Mouse (Mus musculus) intestine, embryonic 16.5 days (tissue): ENCODE measurements at regions not wholly inside any gene's neighbourhood (a gene's known extent, or its start where the extent isn't known, plus 50 kb on each side); places are given as distances from the start of the nearest gene placed in this dataset.

Experiments used
- ATAC-seq: fragments of 200-750 bp; cut with Nextera tagmentation; 2 replicates; pipeline ENCODE4 v1.8.0; 2017; ENCODE audit warnings: moderate TSS enrichment, moderate library complexity
- H3K27ac ChIP-seq: fragments of 300-500 bp; sonication (generic); 2 replicates; pipeline ENCODE4 v1.5.1; 2014; ENCODE audit warnings: mild to moderate bottlenecking, low read length
- H3K27me3 ChIP-seq: fragments of 300-500 bp; sonication (generic); replicated peaks from 2 replicates; pipeline ENCODE4 v1.6.1; 2014; ENCODE audit warnings: low read length, control low read depth, mixed read lengths; ENCODE audit not compliant: control insufficient read depth, insufficient read depth
- H3K36me3 ChIP-seq: fragments of 300-500 bp; sonication (generic); 2 replicates; pipeline ENCODE4 v1.6.1; 2014; ENCODE audit warnings: low read length, control low read depth; ENCODE audit not compliant: control insufficient read depth, insufficient read depth
- H3K4me1 ChIP-seq: fragments of 300-500 bp; sonication (generic); 2 replicates; pipeline ENCODE4 v1.6.1; 2014; ENCODE audit warnings: low read length, control low read depth, mixed read lengths; ENCODE audit not compliant: control insufficient read depth, insufficient read depth
- H3K4me2 ChIP-seq: fragments of 300-500 bp; sonication (generic); 2 replicates; pipeline ENCODE4 v1.6.1; 2014; ENCODE audit warnings: low read depth, low read length, control low read depth
- H3K4me3 ChIP-seq: fragments of 300-500 bp; sonication (generic); 2 replicates; pipeline ENCODE4 v1.5.1; 2014; ENCODE audit warnings: mild to moderate bottlenecking, low read length
- H3K9ac ChIP-seq: fragments of 300-500 bp; sonication (generic); 2 replicates; pipeline ENCODE4 v1.6.1; 2014; ENCODE audit warnings: low read depth, low read length
- H3K9me3 ChIP-seq: fragments of 300-500 bp; sonication (generic); 2 replicates; pipeline ENCODE4 v1.6.1; 2016; ENCODE audit warnings: low read length, control low read depth; ENCODE audit not compliant: control insufficient read depth
- WGBS: fragments of 180-500 bp; shearing (Covaris S2); extraction: QIAGEN DNeasy Blood & Tissue Kit; methylation state at CpG from one replicate; pipeline ENCODE4 v1.1.7; 2014; 5-methylcytosine and 5-hydroxymethylcytosine counted together

- Histone ChIP-seq H3K27me3 (no peaks in the 10 kb centered on the region), H3K9me3 (no peaks in the 10 kb centered on the region), H3K4me3 (no peak overlapping the region), H3K4me2 (no peak overlapping the region), H3K36me3 (no peaks in the 10 kb centered on the region), H3K27ac (no peak overlapping the region), H3K9ac (no peak overlapping the region), H3K4me1 (no peaks in the 10 kb centered on the region)
- no peak for ATAC-seq
- WGBS: 78% methylated on average over 2 of the region's 2 CpGs
Observed at GRCm38 (mm10) chr10:92578872-92579271, 143.3 kb downstream of the Nedd1 start.

GRCm38 (mm10) chr10:92570496-92570895, 151.7 kb downstream of the Nedd1 start:
- no peaks in the 10 kb centered on the region for H3K36me3 ChIP-seq
- no peaks in the 10 kb centered on the region for H3K4me1 ChIP-seq
- H3K9ac ChIP-seq: no peak overlapping the region
- no peak overlapping the region for H3K4me2 ChIP-seq
- H3K4me3 ChIP-seq: no peak overlapping the region
- no peaks in the 10 kb centered on the region for H3K9me3 ChIP-seq
- H3K27ac ChIP-seq: no peak overlapping the region
- no peaks in the 10 kb centered on the region for H3K27me3 ChIP-seq
- no peak for ATAC-seq

GRCm38 (mm10) chr10:92557463-92557862, 164.8 kb downstream of the Nedd1 start:
- Histone ChIP-seq H3K4me1 (no peaks in the 10 kb centered on the region), H3K27me3 (no peaks in the 10 kb centered on the region), H3K27ac (no peak overlapping the region), H3K9ac (no peak overlapping the region), H3K4me3 (no peak overlapping the region), H3K9me3 (no peaks in the 10 kb centered on the region), H3K4me2 (no peak overlapping the region), H3K36me3 (no peaks in the 10 kb centered on the region)
- no peak for ATAC-seq
- 68% methylated on average over 4 of the region's 4 CpGs for whole genome bisulfite sequencing

GRCm38 (mm10) chr10:92556526-92557422, 165.4 kb downstream of the Nedd1 start:
- 17% methylated on average over 8 of the region's 8 CpGs for whole genome bisulfite sequencing
- no peak for ATAC-seq

GRCm38 (mm10) chr10:92555727-92556525, 166.3 kb downstream of the Nedd1 start:
- WGBS: 38% methylated on average over 13 of the region's 13 CpGs
- no peaks in the 10 kb centered on the region for H3K4me1 ChIP-seq
- no peaks in the 10 kb centered on the region for H3K27me3 ChIP-seq
- no peak for ATAC-seq
- no peak overlapping the region for H3K4me3 ChIP-seq
- no peak overlapping the region for H3K27ac ChIP-seq
- H3K9me3 ChIP-seq: no peaks in the 10 kb centered on the region
- H3K4me2 ChIP-seq: no peak overlapping the region
- H3K36me3 ChIP-seq: no peaks in the 10 kb centered on the region
- no peak overlapping the region for H3K9ac ChIP-seq

More at GRCm38 (mm10) chr10:92556526-92557422, 165.4 kb downstream of the Nedd1 start:
- no peaks in the 10 kb centered on the region for H3K9me3 ChIP-seq
- H3K4me1 ChIP-seq: no peaks in the 10 kb centered on the region
- H3K4me3 ChIP-seq: no peak overlapping the region
- H3K4me2 ChIP-seq: no peak overlapping the region
- H3K9ac ChIP-seq: no peak overlapping the region
- H3K36me3 ChIP-seq: no peaks in the 10 kb centered on the region
- no peaks in the 10 kb centered on the region for H3K27me3 ChIP-seq
- H3K27ac ChIP-seq: no peak overlapping the region

GRCm38 (mm10) chr10:92553966-92554365, 168.3 kb downstream of the Nedd1 start:
- H3K27ac ChIP-seq: no peak overlapping the region
- 81% methylated on average over 3 of the region's 3 CpGs for WGBS
- no peaks in the 10 kb centered on the region for H3K4me1 ChIP-seq
- no peak overlapping the region for H3K4me2 ChIP-seq
- H3K9me3 ChIP-seq: no peaks in the 10 kb centered on the region
- no peak overlapping the region for H3K4me3 ChIP-seq
- H3K27me3 ChIP-seq: no peaks in the 10 kb centered on the region
- no peak overlapping the region for H3K9ac ChIP-seq
- no peaks in the 10 kb centered on the region for H3K36me3 ChIP-seq
- ATAC-seq: no peak

- Histone ChIP-seq H3K4me3 (no peak overlapping the region), H3K4me2 (no peak overlapping the region), H3K36me3 (no peaks in the 10 kb centered on the region), H3K9me3 (no peaks in the 10 kb centered on the region), H3K4me1 (no peaks in the 10 kb centered on the region), H3K27ac (no peak overlapping the region), H3K27me3 (no peaks in the 10 kb centered on the region), H3K9ac (no peak overlapping the region)
- 57% methylated on average over 4 of the region's 4 CpGs for WGBS
- no peak for ATAC-seq
Observed at GRCm38 (mm10) chr10:92548875-92549586, 173.2 kb downstream of the Nedd1 start.

- 86% methylated on average over 4 of the region's 4 CpGs for WGBS
- H3K27me3 ChIP-seq: no peaks in the 10 kb centered on the region
- no peaks in the 10 kb centered on the region for H3K4me1 ChIP-seq
- no peaks in the 10 kb centered on the region for H3K9me3 ChIP-seq
- no peak overlapping the region for H3K27ac ChIP-seq
- ATAC-seq: no peak
- no peak overlapping the region for H3K9ac ChIP-seq
- no peak overlapping the region for H3K4me2 ChIP-seq
- H3K4me3 ChIP-seq: no peak overlapping the region
- H3K36me3 ChIP-seq: no peaks in the 10 kb centered on the region
Observed at GRCm38 (mm10) chr10:92538433-92538832, 183.8 kb downstream of the Nedd1 start.

GRCm38 (mm10) chr10:92516886-92517285, 205.3 kb downstream of the Nedd1 start:
- Histone ChIP-seq H3K27me3 (no peaks in the 10 kb centered on the region), H3K36me3 (no peaks in the 10 kb centered on the region), H3K27ac (no peak overlapping the region), H3K4me1 (no peaks in the 10 kb centered on the region), H3K9ac (no peak overlapping the region), H3K4me2 (no peak overlapping the region), H3K9me3 (no peaks in the 10 kb centered on the region), H3K4me3 (no peak overlapping the region)
- no peak for ATAC-seq
- 81% methylated on average over 5 of the region's 5 CpGs for WGBS
